Mouse (Mus musculus): ENCODE measurements at regions not wholly inside any gene's neighbourhood (a gene's known extent, or its start where the extent isn't known, plus 50 kb on each side); places are given as distances from the start of the nearest gene placed in this dataset.

DNA sequence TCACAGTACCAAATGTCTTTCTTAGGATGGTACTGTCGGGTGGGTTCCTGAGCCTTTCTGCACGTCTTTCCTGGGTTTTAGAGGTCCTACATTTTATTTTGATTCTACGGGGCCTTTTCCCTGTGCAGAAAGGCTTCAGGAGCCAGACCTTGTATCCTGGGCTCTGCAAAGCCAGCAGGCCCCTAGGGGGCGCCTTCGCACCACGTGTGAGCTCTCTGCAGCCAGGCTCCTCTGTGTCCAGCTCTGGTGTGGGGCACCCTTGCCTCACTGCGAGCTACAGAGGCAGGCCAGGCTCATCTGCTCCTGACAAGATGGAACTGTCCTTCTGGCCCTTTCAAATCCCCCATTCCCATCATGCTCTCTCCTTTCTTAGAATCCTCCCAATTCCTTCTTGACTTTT is 53.3 kb upstream of the Usp3 start:
- DNase-seq = peak; percentile 97 to 98

GRCm38 (mm10) chr9:66651306-66651705 is 58.4 kb upstream of the Usp3 start:
- peak in 1 of 2 experiments; percentile 40 for DNase-seq

DNA sequence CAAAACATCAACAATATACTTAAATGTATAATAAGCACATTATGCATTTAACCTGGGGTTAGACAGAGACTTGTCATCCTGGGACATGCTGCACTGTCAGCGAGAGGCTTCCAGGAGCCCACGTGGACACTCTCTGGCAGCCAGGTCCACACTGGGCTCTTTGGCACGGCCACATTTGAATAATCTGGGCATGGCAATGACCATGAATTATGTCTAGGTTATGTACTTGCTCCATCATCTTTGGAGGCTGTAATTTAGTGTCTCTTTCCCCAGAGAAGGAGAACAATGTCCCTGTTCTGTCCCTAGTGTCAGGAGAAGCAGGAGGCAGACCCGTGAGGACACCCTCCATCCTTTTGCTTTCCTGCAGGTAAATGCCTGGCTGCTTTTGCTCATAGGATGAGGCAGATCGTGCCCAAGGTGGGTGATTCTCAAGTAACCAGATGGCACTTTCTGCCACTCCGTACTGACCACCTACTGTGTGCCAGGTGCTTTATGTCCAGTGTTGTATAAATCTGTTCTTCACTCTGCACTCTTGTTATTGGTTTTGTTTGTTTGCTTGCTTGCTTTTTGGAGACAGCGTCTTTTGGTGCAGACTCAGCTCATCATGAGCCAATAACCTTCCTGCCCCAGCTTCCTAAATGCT is 56.2 kb upstream of the Car12 start:
- DNase-seq = peak; percentile 82 to 86

DNA sequence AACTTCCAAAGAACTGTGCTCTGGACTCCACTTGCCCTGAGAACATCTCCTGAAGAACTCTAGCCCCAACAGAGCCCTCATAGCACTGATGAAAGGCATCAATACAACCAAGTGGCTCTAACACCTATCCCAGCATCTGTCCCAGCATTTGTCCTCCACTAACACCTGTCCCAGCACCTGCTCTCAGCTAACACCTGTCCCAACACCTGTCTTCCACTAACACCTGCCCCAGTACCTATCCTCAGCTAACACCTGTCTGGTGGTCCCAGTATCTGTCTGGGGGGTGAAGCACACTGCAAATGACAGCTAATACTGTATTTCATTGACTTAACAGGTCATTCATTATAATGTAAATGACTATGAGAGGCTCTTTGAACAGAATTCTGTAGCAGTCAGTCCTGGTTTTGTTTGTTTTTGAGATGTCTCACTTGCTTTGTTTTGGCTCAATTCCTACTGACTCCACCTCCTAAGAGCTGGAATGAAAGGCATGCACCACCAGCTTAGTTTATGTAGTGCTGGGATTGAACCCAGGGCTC is 54.7 kb upstream of the Car12 start:
- no peak for DNase-seq

GRCm38 (mm10) chr9:66659781-66660445 is 53.6 kb upstream of the Car12 start:
- DNase-seq = peak in 1 of 2 experiments; percentile 37

DNA sequence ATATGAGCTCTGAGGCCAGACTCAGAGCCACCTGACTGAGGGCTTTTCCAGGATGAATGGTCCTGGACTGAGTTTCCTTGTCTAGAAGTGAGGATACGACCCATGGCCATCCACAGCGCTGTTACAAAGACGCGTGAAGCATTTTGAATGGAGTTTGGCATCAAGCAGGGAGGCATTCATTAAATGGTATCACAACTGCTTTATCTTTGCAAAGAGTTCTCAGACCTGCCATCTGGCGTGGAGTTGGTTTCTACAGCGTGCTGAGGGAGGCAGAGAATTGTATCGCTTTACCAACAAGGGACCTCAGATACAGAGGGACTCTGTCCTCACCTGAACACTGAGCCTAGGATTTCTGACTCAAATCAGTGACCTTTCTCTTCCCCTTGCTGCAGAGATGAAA is 51.9 kb upstream of the Car12 start:
- no peak for DNase-seq

DNA sequence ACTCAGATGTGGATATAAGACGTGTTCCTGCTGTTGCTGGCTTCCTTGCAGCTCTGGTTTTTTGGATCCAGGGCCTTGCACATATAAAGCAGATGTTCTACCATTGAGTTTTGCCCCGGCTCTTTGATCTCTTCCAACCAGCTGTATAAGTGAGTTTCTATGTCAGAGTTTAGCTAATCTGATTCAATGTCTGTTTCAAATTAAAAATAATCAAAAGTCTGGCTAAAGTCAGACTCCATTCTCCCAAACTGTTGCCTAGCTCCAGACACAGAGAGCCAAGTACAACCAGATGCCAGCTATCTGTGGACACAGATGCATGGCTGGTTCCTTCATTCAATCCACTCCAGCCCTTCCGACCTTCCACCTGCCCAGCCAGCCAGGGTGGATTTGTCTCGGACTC is 51.0 kb upstream of the Car12 start:
- no peak for DNase-seq
